Mouse (Mus musculus): ENCODE measurements around the gene Itprip. TPM values are rescaled to one million over a fixed set of nuclear protein-coding genes. Genes with fewer than 3 reads are reported as not detected.

Gene Itprip
- total and polyA plus RNA-seq, 3 experiments: 1.5 to 3.5 (median 3.5) TPM

DNA sequence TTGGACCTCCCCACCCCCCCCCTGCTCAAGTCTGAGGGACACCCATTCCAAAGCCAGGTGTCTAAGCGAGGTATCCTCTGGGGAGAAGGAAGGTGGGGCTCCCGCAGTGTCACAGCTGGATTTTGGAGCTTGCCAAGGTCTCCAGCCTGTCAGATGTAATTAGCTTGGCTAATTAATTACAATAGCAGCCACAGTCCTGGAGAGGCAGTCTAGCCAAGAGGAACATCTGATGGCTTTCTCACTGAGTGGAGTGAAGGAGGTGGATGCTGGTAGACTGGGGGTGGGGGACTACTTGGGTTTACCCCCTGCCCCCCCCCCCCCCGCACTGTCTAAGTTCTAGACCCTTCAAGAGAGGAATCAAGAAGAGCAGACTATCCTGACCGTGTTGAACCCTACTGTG lies 15.4 kb downstream of the Itprip start:
- no peak for ATAC-seq (ENCODE audit: extremely low read depth, insufficient number of reproducible peaks, low FRiP score, poor library complexity, severe bottlenecking)
- H3K4me1 ChIP-seq (ENCODE audit: insufficient read depth, low read depth, low read length): peaks cover 10% of the 10 kb centered on the region
- no peaks in the 10 kb centered on the region for H3K27me3 ChIP-seq (ENCODE audit: insufficient read depth, low read length)
- peaks cover 63% of the 10 kb centered on the region for H3K36me3 ChIP-seq (replicated peaks)
- DNase-seq (ENCODE audit: low spot score): no peak
- no peak overlapping the region for H3K4me3 ChIP-seq (ENCODE audit: low read depth, low read length)
- peaks cover 50% of the 10 kb centered on the region for H3K9me3 ChIP-seq (replicated peaks)
- TF ChIP-seq GATA1 (IDR thresholded peaks at IDR 0.05; ENCODE audit: borderline replicate concordance, low read length) (no peak), POLR2AphosphoS5 (IDR thresholded peaks at IDR 0.05; ENCODE audit: insufficient replicate concordance, low read depth, low read length) (no peak), GATA2 (IDR thresholded peaks at IDR 0.05; ENCODE audit: borderline replicate concordance, low read depth, low read length) (no peak), CTCF (IDR thresholded peaks at IDR 0.05; ENCODE audit: low read depth, low read length) (no peak), TAL1 (conservative IDR thresholded peaks at IDR 0.05; ENCODE audit: low read depth, low read length) (no peak)

- no peak for DNase-seq (ENCODE audit: low spot score)
- Histone ChIP-seq H3K4me3 (ENCODE audit: low read depth, low read length) (no peak overlapping the region), H3K9me3 (replicated peaks) (peaks cover 56% of the 10 kb centered on the region), H3K4me1 (ENCODE audit: insufficient read depth, low read depth, low read length) (peaks cover 9% of the 10 kb centered on the region), H3K36me3 (replicated peaks) (peaks cover 64% of the 10 kb centered on the region), H3K27me3 (ENCODE audit: insufficient read depth, low read length) (no peaks in the 10 kb centered on the region)
- no peak for ATAC-seq (ENCODE audit: extremely low read depth, insufficient number of reproducible peaks, low FRiP score, poor library complexity, severe bottlenecking)
- TF ChIP-seq GATA2 (IDR thresholded peaks at IDR 0.05; ENCODE audit: borderline replicate concordance, low read depth, low read length) (no peak), GATA1 (IDR thresholded peaks at IDR 0.05; ENCODE audit: borderline replicate concordance, low read length) (no peak), POLR2AphosphoS5 (IDR thresholded peaks at IDR 0.05; ENCODE audit: insufficient replicate concordance, low read depth, low read length) (no peak), TAL1 (conservative IDR thresholded peaks at IDR 0.05; ENCODE audit: low read depth, low read length) (no peak), CTCF (IDR thresholded peaks at IDR 0.05; ENCODE audit: low read depth, low read length) (no peak)
Observed at GRCm38 (mm10) chr19:47902316-47903201, 16.5 kb downstream of the Itprip start.

- TF ChIP-seq POLR2AphosphoS5 (IDR thresholded peaks at IDR 0.05; ENCODE audit: insufficient replicate concordance, low read depth, low read length) (no peak), GATA2 (IDR thresholded peaks at IDR 0.05; ENCODE audit: borderline replicate concordance, low read depth, low read length) (no peak), GATA1 (IDR thresholded peaks at IDR 0.05; ENCODE audit: borderline replicate concordance, low read length) (no peak), CTCF (IDR thresholded peaks at IDR 0.05; ENCODE audit: low read depth, low read length) (no peak), TAL1 (conservative IDR thresholded peaks at IDR 0.05; ENCODE audit: low read depth, low read length) (no peak)
- no peak for ATAC-seq (ENCODE audit: extremely low read depth, insufficient number of reproducible peaks, low FRiP score, poor library complexity, severe bottlenecking)
- H3K9me3 ChIP-seq (replicated peaks): peaks cover 63% of the 10 kb centered on the region
- no peak overlapping the region for H3K4me3 ChIP-seq (ENCODE audit: low read depth, low read length)
- H3K36me3 ChIP-seq (replicated peaks): peaks cover 77% of the 10 kb centered on the region
- H3K4me1 ChIP-seq (ENCODE audit: insufficient read depth, low read depth, low read length): peaks cover 5% of the 10 kb centered on the region
- DNase-seq (ENCODE audit: low spot score): no peak
- no peaks in the 10 kb centered on the region for H3K27me3 ChIP-seq (ENCODE audit: insufficient read depth, low read length)
Observed at GRCm38 (mm10) chr19:47900558-47900957, 18.5 kb downstream of the Itprip start.

DNA sequence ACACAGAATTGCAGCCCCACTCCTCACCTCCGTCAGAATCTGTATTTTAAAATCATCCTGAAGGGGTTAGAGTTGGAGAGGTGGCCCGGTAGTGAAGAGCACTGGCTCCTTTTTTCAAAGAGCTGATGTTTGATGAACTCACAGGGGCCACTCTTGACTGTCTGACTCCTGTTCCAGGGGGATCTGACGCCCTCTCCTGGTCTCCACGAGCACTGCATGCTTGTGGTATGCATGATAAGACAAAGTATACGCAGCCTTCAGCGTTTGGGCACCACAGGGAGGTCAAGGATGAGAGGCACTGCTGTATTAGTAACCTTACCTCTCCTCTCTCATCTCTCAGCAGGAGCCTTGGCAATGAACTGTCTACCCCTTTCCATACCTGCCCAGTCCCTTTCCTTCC lies 19.1 kb downstream of the Itprip start:
- DNase-seq (ENCODE audit: low spot score) (no peak), ATAC-seq (ENCODE audit: extremely low read depth, insufficient number of reproducible peaks, low FRiP score, poor library complexity, severe bottlenecking) (no peak)
- H3K4me3 ChIP-seq (ENCODE audit: low read depth, low read length): no peak overlapping the region
- peaks cover 78% of the 10 kb centered on the region for H3K36me3 ChIP-seq (replicated peaks)
- TF ChIP-seq POLR2AphosphoS5 (IDR thresholded peaks at IDR 0.05; ENCODE audit: insufficient replicate concordance, low read depth, low read length) (no peak), GATA2 (IDR thresholded peaks at IDR 0.05; ENCODE audit: borderline replicate concordance, low read depth, low read length) (no peak), CTCF (IDR thresholded peaks at IDR 0.05; ENCODE audit: low read depth, low read length) (no peak), GATA1 (IDR thresholded peaks at IDR 0.05; ENCODE audit: borderline replicate concordance, low read length) (no peak), TAL1 (conservative IDR thresholded peaks at IDR 0.05; ENCODE audit: low read depth, low read length) (no peak)
- H3K4me1 ChIP-seq (ENCODE audit: insufficient read depth, low read depth, low read length): no peaks in the 10 kb centered on the region
- H3K9me3 ChIP-seq (replicated peaks): peaks cover 61% of the 10 kb centered on the region
- no peaks in the 10 kb centered on the region for H3K27me3 ChIP-seq (ENCODE audit: insufficient read depth, low read length)

- H3K4me1 ChIP-seq (ENCODE audit: insufficient read depth, low read depth, low read length): no peaks in the 10 kb centered on the region
- TF ChIP-seq GATA1 (IDR thresholded peaks at IDR 0.05; ENCODE audit: borderline replicate concordance, low read length) (no peak), CTCF (IDR thresholded peaks at IDR 0.05; ENCODE audit: low read depth, low read length) (no peak), POLR2AphosphoS5 (IDR thresholded peaks at IDR 0.05; ENCODE audit: insufficient replicate concordance, low read depth, low read length) (no peak), GATA2 (IDR thresholded peaks at IDR 0.05; ENCODE audit: borderline replicate concordance, low read depth, low read length) (no peak), TAL1 (conservative IDR thresholded peaks at IDR 0.05; ENCODE audit: low read depth, low read length) (no peak)
- H3K27me3 ChIP-seq (ENCODE audit: insufficient read depth, low read length): no peaks in the 10 kb centered on the region
- DNase-seq (ENCODE audit: low spot score) (no peak), ATAC-seq (ENCODE audit: extremely low read depth, insufficient number of reproducible peaks, low FRiP score, poor library complexity, severe bottlenecking) (no peak)
- peaks cover 81% of the 10 kb centered on the region for H3K36me3 ChIP-seq (replicated peaks)
- H3K4me3 ChIP-seq (ENCODE audit: low read depth, low read length): no peak overlapping the region
- H3K9me3 ChIP-seq (replicated peaks): peaks cover 61% of the 10 kb centered on the region
Observed at GRCm38 (mm10) chr19:47898472-47899079, 20.5 kb downstream of the Itprip start.

DNA sequence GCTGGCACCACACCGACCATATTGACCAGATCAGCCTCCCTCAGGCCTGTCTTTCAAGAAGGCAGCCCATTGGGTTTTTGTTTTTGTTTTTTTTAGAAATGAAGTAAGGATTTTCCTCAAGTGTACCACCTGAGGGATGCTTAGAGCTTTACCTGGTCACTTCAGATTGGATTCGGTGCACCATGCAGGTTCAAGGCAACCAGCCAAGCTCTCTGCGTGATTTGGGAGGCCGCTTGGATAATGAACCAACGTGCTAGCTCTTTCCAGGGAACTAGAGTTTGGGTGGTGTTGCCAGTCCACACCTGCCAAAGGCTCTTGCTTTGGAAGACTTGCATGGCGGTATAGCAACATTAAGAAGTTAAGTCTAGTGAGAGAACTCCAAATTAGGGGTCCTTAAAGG lies 26.0 kb downstream of the Itprip start:
- Histone ChIP-seq H3K36me3 (replicated peaks) (peaks cover 50% of the 10 kb centered on the region), H3K4me3 (ENCODE audit: low read depth, low read length) (no peak overlapping the region), H3K4me1 (ENCODE audit: insufficient read depth, low read depth, low read length) (no peaks in the 10 kb centered on the region), H3K27me3 (ENCODE audit: insufficient read depth, low read length) (no peaks in the 10 kb centered on the region), H3K9me3 (replicated peaks) (peaks cover 57% of the 10 kb centered on the region)
- ATAC-seq (ENCODE audit: extremely low read depth, insufficient number of reproducible peaks, low FRiP score, poor library complexity, severe bottlenecking) (no peak), DNase-seq (ENCODE audit: low spot score) (no peak)
- TF ChIP-seq GATA2 (IDR thresholded peaks at IDR 0.05; ENCODE audit: borderline replicate concordance, low read depth, low read length): no peak
- TF ChIP-seq GATA1 (IDR thresholded peaks at IDR 0.05; ENCODE audit: borderline replicate concordance, low read length): no peak
- no peak for TF ChIP-seq CTCF (IDR thresholded peaks at IDR 0.05; ENCODE audit: low read depth, low read length)
